Comparison of ENCODE assay signal across 24 mouse cellular contexts in genomic region chr17:28950751-28951150, GRCm38 (mm10). TPM values are rescaled to one million over a fixed set of nuclear protein-coding genes. Genes with fewer than 3 reads are reported as not detected.
DNase-seq lines count a peak whose midpoint lies in the region; ATAC-seq and TF ChIP-seq lines count a peak whose summit lies in the region.
"Had no signal": no experiment of that assay in that cellular context is flagged by ENCODE, and none has a peak within 500 bp of the region (broad histone marks: within the 10 kb centered on the region; RNA-seq: fewer than 3 reads in every experiment).

No protein-coding gene starts in this region.

- in situ Hi-C loops in CH12.LX (cut with MboI; ENCODE audit: low pct_ligation_motif_present, low pct_unique_long_range_greater_than_20kb, low sequenced_read_pairs): no loop called here

- H3K79me2 ChIP-seq in CH12.LX (replicated peaks; ENCODE audit: control insufficient read depth, extremely low read depth, insufficient read depth, poor library complexity, severe bottlenecking) (peaks cover 32% of the 10 kb centered on the region), MEL (ENCODE audit: control insufficient read depth, insufficient read depth, low read length, poor library complexity) (peaks cover 29% of the 10 kb centered on the region)

- peaks cover 27% of the 10 kb centered on the region for H3K4me1 ChIP-seq in hindbrain, embryonic 13.5 days (replicated peaks)
- peaks cover 17% of the 10 kb centered on the region for H3K4me1 ChIP-seq in hindbrain, postnatal 0 days (ENCODE audit: insufficient read depth, low read length)
- H3K4me1 ChIP-seq in CH12.LX (ENCODE audit: control insufficient read depth in 1 of 2, insufficient read depth in 2 of 2) (peaks cover 15 to 33% of the 10 kb centered on the region in 2 experiments), MEL (ENCODE audit: control insufficient read depth in 1 of 2, insufficient read depth in 2 of 2, low read length in 2 of 2) (peaks cover 19 to 33% of the 10 kb centered on the region in 2 experiments)
- peaks cover 29% of the 10 kb centered on the region for H3K4me1 ChIP-seq in liver, embryonic 15.5 days (replicated peaks)

- dilution Hi-C loops in CH12.LX (cut with MboI; ENCODE audit: extremely low pct_ligation_motif_present, extremely low pct_unique_long_range_greater_than_20kb, low sequenced_read_pairs): no loop called here

- no peak for TF ChIP-seq POLR2A in CH12.LX (IDR thresholded peaks at IDR 0.05; ENCODE audit: low read depth, low read length)
- peak in 1 of 2 experiments; percentile 38; a peak in 1 of 4 replicates for TF ChIP-seq POLR2A in MEL (IDR thresholded peaks at IDR 0.05; ENCODE audit: control insufficient read depth in 1 of 2, insufficient read depth in 1 of 2, low read depth in 1 of 2, low read length in 2 of 2, poor library complexity in 1 of 2)

- no peak for TF ChIP-seq CTCF in hindbrain, postnatal 0 days (IDR thresholded peaks at IDR 0.05; ENCODE audit: low read depth)
- TF ChIP-seq CTCF in CH12.LX (conservative IDR thresholded peaks at IDR 0.05 in 1 of 2, IDR thresholded peaks at IDR 0.05 in 1 of 2; ENCODE audit: low read depth in 2 of 2, low read length in 2 of 2) (no peak), MEL (IDR thresholded peaks at IDR 0.05 in 2 of 3, conservative IDR thresholded peaks at IDR 0.05 in 1 of 3; ENCODE audit: control insufficient read depth in 1 of 3, insufficient read depth in 1 of 3, low read depth in 2 of 3, low read length in 3 of 3, poor library complexity in 1 of 3, severe bottlenecking in 1 of 3) (no peak)

- no peaks in the 10 kb centered on the region for H3K27me3 ChIP-seq in hindbrain, embryonic 13.5 days
- H3K27me3 ChIP-seq in hindbrain, postnatal 0 days (ENCODE audit: insufficient read depth, low read length): no peaks in the 10 kb centered on the region
- no peaks in the 10 kb centered on the region for H3K27me3 ChIP-seq in CH12.LX (replicated peaks)
- H3K27me3 ChIP-seq in MEL (ENCODE audit: control insufficient read depth in 1 of 2, insufficient read depth in 2 of 2, low read length in 2 of 2): no peaks in the 10 kb centered on the region
- H3K27me3 ChIP-seq in liver, embryonic 15.5 days: no peaks in the 10 kb centered on the region
- H3K27me3 ChIP-seq: heart, embryonic 15.5 days had no signal

- H3K36me3 ChIP-seq in hindbrain, embryonic 13.5 days: no peaks in the 10 kb centered on the region
- H3K36me3 ChIP-seq in hindbrain, postnatal 0 days (ENCODE audit: insufficient read depth, low read length): no peaks in the 10 kb centered on the region
- peaks cover 0 to 8% of the 10 kb centered on the region in 2 experiments for H3K36me3 ChIP-seq in CH12.LX (replicated peaks in 1 of 2; ENCODE audit: control insufficient read depth in 1 of 2, insufficient read depth in 1 of 2, low read length in 1 of 2)
- H3K36me3 ChIP-seq in MEL (ENCODE audit: control insufficient read depth in 1 of 2, insufficient read depth in 2 of 2, low read length in 2 of 2): peaks cover 0 to 22% of the 10 kb centered on the region in 2 experiments; a peak in 2 of 4 replicates
- peaks cover 13% of the 10 kb centered on the region for H3K36me3 ChIP-seq in liver, embryonic 15.5 days (replicated peaks)
- H3K36me3 ChIP-seq: heart, embryonic 15.5 days had no signal

- H3K4me3 ChIP-seq in hindbrain, embryonic 13.5 days: no peak overlapping the region
- no peak overlapping the region for H3K4me3 ChIP-seq in hindbrain, postnatal 0 days (ENCODE audit: low read length)
- H3K4me3 ChIP-seq in CH12.LX (replicated peaks in 1 of 3; ENCODE audit: low read depth in 2 of 3, low read length in 2 of 3, poor library complexity in 1 of 3) (no peak overlapping the region), MEL (ENCODE audit: control insufficient read depth in 1 of 2, insufficient read depth in 1 of 2, low read depth in 2 of 2, low read length in 2 of 2) (peak overlapping the region; percentile 79 to 94)
- H3K4me3 ChIP-seq in liver, embryonic 15.5 days (replicated peaks): no peak overlapping the region
- H3K4me3 ChIP-seq: left cerebral cortex, adult 2 months had no signal

- no peaks in the 10 kb centered on the region for H3K9me3 ChIP-seq in hindbrain, embryonic 13.5 days
- H3K9me3 ChIP-seq in hindbrain, postnatal 0 days (ENCODE audit: low read length): peaks cover 4% of the 10 kb centered on the region; the same call in 1 of the 2 replicates
- peaks cover 10% of the 10 kb centered on the region for H3K9me3 ChIP-seq in CH12.LX (replicated peaks; ENCODE audit: low read length)
- H3K9me3 ChIP-seq in MEL (replicated peaks; ENCODE audit: insufficient read depth, low read length): no peaks in the 10 kb centered on the region
- H3K9me3 ChIP-seq in liver, embryonic 15.5 days (replicated peaks): no peaks in the 10 kb centered on the region; the same call in 1 of the 2 replicates
- H3K9me3 ChIP-seq: heart, embryonic 15.5 days had no signal

- no peak for TF ChIP-seq RAD21 in CH12.LX (IDR thresholded peaks at IDR 0.05; ENCODE audit: low read depth, low read length)
- no peak for TF ChIP-seq RAD21 in MEL (IDR thresholded peaks at IDR 0.05; ENCODE audit: low read depth, low read length)

- ATAC-seq in hindbrain, embryonic 13.5 days (ENCODE audit: low FRiP score): no peak
- no peak for ATAC-seq in hindbrain, postnatal 0 days
- no peak for ATAC-seq in liver, embryonic 15.5 days (ENCODE audit: insufficient read depth)

- H3K4me2 ChIP-seq in hindbrain, embryonic 13.5 days: no peak overlapping the region
- H3K4me2 ChIP-seq in hindbrain, postnatal 0 days (ENCODE audit: low read depth, low read length): no peak overlapping the region
- H3K4me2 ChIP-seq in CH12.LX (ENCODE audit: insufficient read depth, low read depth, poor library complexity, severe bottlenecking): peak overlapping the region; percentile 87; the same call in 1 of the 2 replicates
- H3K4me2 ChIP-seq in liver, embryonic 15.5 days: peak overlapping the region; percentile 77

- TF ChIP-seq EP300 in CH12.LX (IDR thresholded peaks at IDR 0.05; ENCODE audit: low read length) (peak; percentile 72), MEL (IDR thresholded peaks at IDR 0.05; ENCODE audit: low read depth in 1 of 2, low read length in 2 of 2) (peak; percentile 32 to 72; a peak in 3 of 4 replicates)

- 0 out of 2 replicates have a peak overlapping the region, but pooled peaks have one; percentile 83 for H3K9ac ChIP-seq in hindbrain, embryonic 13.5 days
- H3K9ac ChIP-seq in hindbrain, postnatal 0 days (replicated peaks; ENCODE audit: low read length): no peak overlapping the region
- peak overlapping the region; percentile 95 for H3K9ac ChIP-seq in CH12.LX (ENCODE audit: insufficient read depth, low read depth)
- H3K9ac ChIP-seq in MEL (ENCODE audit: control insufficient read depth, low read depth, low read length, poor library complexity, severe bottlenecking): peak overlapping the region; percentile 87
- H3K9ac ChIP-seq in liver, embryonic 15.5 days: no peak overlapping the region

- DNase-seq in hindbrain, postnatal 0 days (ENCODE audit: low spot score): no peak
- DNase-seq in CH12.LX (ENCODE audit: extremely low read depth) (no peak), MEL (ENCODE audit: low read depth, low spot score) (peak; percentile 82)
- no peak for DNase-seq in cerebellum, adult 9-10 months
- DNase-seq in left cerebral cortex, adult 9 months (ENCODE audit: low spot score in 2 of 2): no peak
- DNase-seq: adrenal gland, adult 8-10 months; cerebellum, postnatal 25 days; heart, adult 18-20 months; kidney, adult 8-10 months; kidney, postnatal 14 days; lung, adult 2 months; lung, postnatal 36 days; retina, postnatal 1 day; right cerebral cortex, postnatal 4 days had no signal

- no peak overlapping the region for H3K27ac ChIP-seq in hindbrain, embryonic 13.5 days
- H3K27ac ChIP-seq in hindbrain, postnatal 0 days: no peak overlapping the region
- H3K27ac ChIP-seq in CH12.LX (ENCODE audit: insufficient read depth, low read depth) (no peak overlapping the region), MEL (ENCODE audit: control insufficient read depth, low read depth, low read length) (peak overlapping the region; percentile 96)
- peak overlapping the region; percentile 99; the same call in 1 of the 2 replicates for H3K27ac ChIP-seq in liver, embryonic 15.5 days (replicated peaks)
- H3K27ac ChIP-seq: left cerebral cortex, adult 2 months had no signal

- WGBS in hindbrain, embryonic 13.5 days: 83% methylated on average over 4 of the region's 4 CpGs
- WGBS in hindbrain, postnatal 0 days: 81% methylated on average over 4 of the region's 4 CpGs
- WGBS in liver, embryonic 15.5 days (ENCODE audit: insufficient replicate concordance): 43% methylated on average over 4 of the region's 4 CpGs

RNA-seq across cellular contexts. Expression of gene Kctd20, which starts 1.0 kb away (rescaled TPM):
- polyA plus RNA-seq in hindbrain, embryonic 13.5 days (2015; fragmentation: Nextera tagmentation; extraction: Ambion mirVana): 96.0 and 96.7 TPM in 2 replicates
- total RNA-seq in hindbrain, postnatal 0 days (2014; rRNA removed): 51.5 and 59.9 TPM in 2 replicates
- polyA plus RNA-seq in hindbrain, postnatal 0 days (2015; fragmentation: Nextera tagmentation; extraction: Ambion mirVana): 62.9 and 64.1 TPM in 2 replicates
- total RNA-seq in CH12.LX (2012; rRNA removed) (40.1 and 41.3 TPM in 2 replicates), CH12.LX (2014; rRNA removed) (62.9 and 68.5 TPM in 2 replicates), MEL (2012; rRNA removed) (39.1 and 41.8 TPM in 2 replicates)
- polyA plus RNA-seq in CH12.LX (2012; ENCODE audit: insufficient read length, low read depth) (68.6 and 85.2 TPM in 2 replicates), MEL (2012; ENCODE audit: insufficient read depth in 1 of 2, insufficient read length in 2 of 2, low read depth in 1 of 2, low replicate concordance in 2 of 2, missing spikeins in 1 of 2) (10 to 100 TPM in 1 of 2 experiments, not detected in 1; 65.4 TPM)
- polyA plus RNA-seq in liver, embryonic 15.5 days (2015; fragmentation: Nextera tagmentation; extraction: Ambion mirVana): 74.6 and 80.9 TPM in 2 replicates

RNA-seq across cellular contexts. Expression of gene Pxt1, which starts 7.1 kb away (rescaled TPM):
- 0.19 TPM in 1 of 2 replicates, not detected in the other for polyA plus RNA-seq in hindbrain, embryonic 13.5 days (2015; fragmentation: Nextera tagmentation; extraction: Ambion mirVana)
- not detected in 2 replicates for total RNA-seq in hindbrain, postnatal 0 days (2014; rRNA removed)
- not detected in 2 replicates for polyA plus RNA-seq in hindbrain, postnatal 0 days (2015; fragmentation: Nextera tagmentation; extraction: Ambion mirVana)
- not detected in 2 replicates for total RNA-seq in CH12.LX (2012; rRNA removed)
- not detected in 2 replicates for total RNA-seq in CH12.LX (2014; rRNA removed)
- polyA plus RNA-seq in CH12.LX (2012; ENCODE audit: insufficient read length, low read depth): not detected in 2 replicates
- not detected in 2 replicates for total RNA-seq in MEL (2012; rRNA removed)
- polyA plus RNA-seq in MEL (2012; ENCODE audit: insufficient read depth in 1 of 2, insufficient read length in 2 of 2, low read depth in 1 of 2, low replicate concordance in 2 of 2, missing spikeins in 1 of 2): not detected
- polyA plus RNA-seq in liver, embryonic 15.5 days (2015; fragmentation: Nextera tagmentation; extraction: Ambion mirVana): 0.25 and 0.26 TPM in 2 replicates
- total RNA-seq: adrenal gland, adult 8-10 months; gastrocnemius, adult 8-10 months; heart, adult 18-20 months; layer of hippocampus, adult 8-10 months; left cerebral cortex, adult 2 months; megakaryocyte-erythroid progenitor cell, adult 5-6 weeks had no signal
- polyA plus RNA-seq: brain, embryonic 14.5 days; heart, embryonic 15.5 days; intestine, embryonic 14.5 days had no signal

RNA-seq across cellular contexts. Expression of gene 4930539E08Rik, which starts 35.6 kb away (rescaled TPM):
- polyA plus RNA-seq in hindbrain, embryonic 13.5 days (2015; fragmentation: Nextera tagmentation; extraction: Ambion mirVana): 0.31 and 0.57 TPM in 2 replicates
- total RNA-seq in hindbrain, postnatal 0 days (2014; rRNA removed): 5.6 and 13.0 TPM in 2 replicates
- 1.6 and 2.1 TPM in 2 replicates for polyA plus RNA-seq in hindbrain, postnatal 0 days (2015; fragmentation: Nextera tagmentation; extraction: Ambion mirVana)
- total RNA-seq in CH12.LX (2012; rRNA removed): 1.4 TPM in 2 replicates
- total RNA-seq in CH12.LX (2014; rRNA removed): 0.57 and 0.62 TPM in 2 replicates
- polyA plus RNA-seq in CH12.LX (2012; ENCODE audit: insufficient read length, low read depth): 1.2 and 1.4 TPM in 2 replicates
- 0.04 TPM in 1 of 2 replicates, not detected in the other for total RNA-seq in MEL (2012; rRNA removed)
- under 1 TPM in 1 of 2 experiments, not detected in 1; 0.01 TPM for polyA plus RNA-seq in MEL (2012; ENCODE audit: insufficient read depth in 1 of 2, insufficient read length in 2 of 2, low read depth in 1 of 2, low replicate concordance in 2 of 2, missing spikeins in 1 of 2)
- polyA plus RNA-seq in liver, embryonic 15.5 days (2015; fragmentation: Nextera tagmentation; extraction: Ambion mirVana): 0.07 and 0.08 TPM in 2 replicates
- total RNA-seq: gastrocnemius, adult 8-10 months had no signal
- polyA plus RNA-seq: hindbrain, embryonic 11.5 days had no signal

RNA-seq across cellular contexts. Expression of gene Stk38, which starts 57.0 kb away (rescaled TPM):
- polyA plus RNA-seq in hindbrain, embryonic 13.5 days (2015; fragmentation: Nextera tagmentation; extraction: Ambion mirVana): 111 and 122 TPM in 2 replicates
- 56.2 and 58.7 TPM in 2 replicates for total RNA-seq in hindbrain, postnatal 0 days (2014; rRNA removed)
- polyA plus RNA-seq in hindbrain, postnatal 0 days (2015; fragmentation: Nextera tagmentation; extraction: Ambion mirVana): 52.7 and 60.8 TPM in 2 replicates
- total RNA-seq in CH12.LX (2012; rRNA removed) (25.9 and 29.0 TPM in 2 replicates), CH12.LX (2014; rRNA removed) (56.0 and 56.4 TPM in 2 replicates), MEL (2012; rRNA removed) (14.4 and 17.1 TPM in 2 replicates)
- polyA plus RNA-seq in CH12.LX (2012; ENCODE audit: insufficient read length, low read depth) (50.9 and 56.0 TPM in 2 replicates), MEL (2012; ENCODE audit: insufficient read depth in 1 of 2, insufficient read length in 2 of 2, low read depth in 1 of 2, low replicate concordance in 2 of 2, missing spikeins in 1 of 2) (100 to 1,000 TPM in 1 of 2 experiments, 10 to 100 TPM in 1; 49.3 to 290 TPM)
- 41.7 and 46.7 TPM in 2 replicates for polyA plus RNA-seq in liver, embryonic 15.5 days (2015; fragmentation: Nextera tagmentation; extraction: Ambion mirVana)

Comparison
In these comparisons a context has a peak if more than half of its experiments do, and no peak if none do; other contexts are left out.
1. H3K9ac ChIP-seq: peak in hindbrain, embryonic 13.5 days (single experiment), CH12.LX (single experiment) and MEL (single experiment); none in hindbrain, postnatal 0 days (single experiment) and liver, embryonic 15.5 days (single experiment).
2. H3K27ac ChIP-seq: peak in MEL (single experiment) and liver, embryonic 15.5 days (single experiment); none in hindbrain, embryonic 13.5 days (single experiment), hindbrain, postnatal 0 days (single experiment) and CH12.LX (single experiment).
3. H3K4me2 ChIP-seq: peak in CH12.LX (single experiment) and liver, embryonic 15.5 days (single experiment); none in hindbrain, embryonic 13.5 days (single experiment) and hindbrain, postnatal 0 days (single experiment).
4. H3K4me3 ChIP-seq: peak in MEL (2 of 2); none in hindbrain, embryonic 13.5 days (single experiment), hindbrain, postnatal 0 days (single experiment), CH12.LX (0 of 3) and liver, embryonic 15.5 days (single experiment).